Mouse (Mus musculus) kidney, postnatal 25 days (tissue): ENCODE measurements at regions not wholly inside any gene's neighbourhood (a gene's known extent, or its start where the extent isn't known, plus 50 kb on each side); places are given as distances from the start of the nearest gene placed in this dataset.
"Not testable (repeated sequence)": the region's sequence is repeated elsewhere in the genome, so short reads cannot be mapped to it uniquely, and the experiment has no call there.

Source experiments
- DNase-seq, 2 experiments: peaks; one replicate each; pipeline ENCODE4 v3.0.0; 2021; ENCODE audit warnings: mixed read lengths in 2 of 2

- no peak for DNase-seq
These were observed 87.3 kb downstream of the Crisp4 start for GRCm38 (mm10) chr1:18058211-18058971.

DNA sequence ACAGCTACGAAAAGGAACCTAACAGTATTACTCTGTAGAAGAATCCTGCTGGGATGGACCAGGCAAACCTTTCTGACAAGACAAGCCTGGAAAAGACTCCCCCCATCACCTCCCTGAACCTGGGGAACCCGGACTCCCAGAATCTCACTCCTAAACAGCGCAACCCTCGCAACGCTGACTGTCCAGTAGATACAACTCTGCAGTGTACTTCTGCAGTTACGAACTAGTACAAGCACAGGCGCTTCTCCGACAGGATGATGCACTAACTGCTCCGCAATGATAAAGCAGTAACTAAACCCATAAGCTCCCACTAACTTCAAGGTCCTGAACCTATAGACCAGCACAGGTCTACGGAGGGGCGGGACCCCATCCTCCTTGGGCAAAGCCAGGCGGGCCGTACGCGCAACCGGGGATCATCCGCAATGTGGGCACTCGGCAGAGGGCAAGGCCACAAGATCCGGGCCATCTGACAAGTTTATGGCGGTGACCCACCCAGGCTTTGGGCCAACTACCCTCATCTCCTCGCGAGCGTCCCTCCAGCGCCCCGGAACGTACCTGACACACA lies 88.0 kb downstream of the Crisp4 start:
- no peak for DNase-seq

DNA sequence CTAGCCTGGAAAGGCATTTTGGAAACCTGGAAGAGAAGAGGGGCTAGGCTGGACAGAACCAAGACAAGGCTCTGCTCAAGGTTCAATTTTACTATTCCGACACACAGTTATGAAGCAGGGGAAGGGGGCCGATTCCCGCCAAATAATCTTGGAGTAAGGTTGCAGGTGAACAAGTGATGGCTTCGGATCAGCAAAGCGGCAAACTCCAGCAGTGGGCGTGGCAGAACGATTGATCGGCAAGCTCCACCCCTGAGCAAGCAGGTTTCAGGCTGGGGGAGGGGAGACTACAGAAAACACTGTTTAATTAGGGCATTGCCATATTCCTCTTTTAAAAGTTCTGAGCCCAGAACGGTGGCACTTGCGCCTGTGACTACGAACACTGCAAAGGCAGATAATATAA lies 88.7 kb downstream of the Crisp4 start:
- not testable (repeated sequence) for DNase-seq

DNA sequence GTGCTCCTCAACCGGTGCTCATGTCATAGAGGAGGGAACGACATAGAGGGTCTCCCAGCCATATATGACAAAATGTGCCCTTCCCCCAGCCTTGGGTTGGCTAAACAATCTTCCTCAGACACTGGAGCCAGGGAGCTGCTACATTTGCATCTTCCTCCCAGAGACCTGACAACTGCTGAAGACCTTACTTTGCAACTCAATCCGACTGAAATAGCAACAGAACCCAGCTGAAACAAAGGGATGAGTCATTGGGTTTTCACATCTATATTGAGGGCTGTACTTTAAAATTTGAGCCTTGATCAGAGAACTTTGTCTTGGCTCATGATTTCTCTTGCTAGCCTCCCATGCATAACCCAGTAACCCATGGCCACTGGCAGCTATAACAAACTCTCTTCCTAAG lies 115.5 kb downstream of the Crisp4 start:
- no peak for DNase-seq

GRCm38 (mm10) chr1:18012941-18013340 lies 132.8 kb downstream of the Crisp4 start:
- peak in 1 of 2 experiments; percentile 11 for DNase-seq

DNA sequence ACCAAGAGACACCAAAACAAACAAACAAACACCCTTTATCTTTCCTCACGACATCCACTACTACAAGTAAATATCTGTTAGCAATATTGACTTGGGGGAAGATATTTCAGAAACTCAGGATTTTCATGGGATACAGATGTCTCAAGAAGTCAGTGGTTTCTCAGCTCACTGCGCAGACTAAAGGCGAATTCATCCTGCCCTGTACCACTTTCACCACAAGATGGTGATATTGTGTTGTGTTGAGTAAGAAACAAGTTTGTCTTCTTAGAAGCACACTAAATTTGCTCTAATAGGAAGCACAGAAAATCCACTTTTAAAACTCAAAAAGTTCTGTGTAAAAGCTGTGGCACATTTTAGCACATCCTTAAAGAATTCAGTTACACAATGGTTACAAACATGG lies 165.1 kb downstream of the Crisp4 start:
- peak in 1 of 2 experiments; percentile 17 for DNase-seq

GRCm38 (mm10) chr1:17978086-17978485 lies 167.6 kb downstream of the Crisp4 start:
- no peak for DNase-seq

DNA sequence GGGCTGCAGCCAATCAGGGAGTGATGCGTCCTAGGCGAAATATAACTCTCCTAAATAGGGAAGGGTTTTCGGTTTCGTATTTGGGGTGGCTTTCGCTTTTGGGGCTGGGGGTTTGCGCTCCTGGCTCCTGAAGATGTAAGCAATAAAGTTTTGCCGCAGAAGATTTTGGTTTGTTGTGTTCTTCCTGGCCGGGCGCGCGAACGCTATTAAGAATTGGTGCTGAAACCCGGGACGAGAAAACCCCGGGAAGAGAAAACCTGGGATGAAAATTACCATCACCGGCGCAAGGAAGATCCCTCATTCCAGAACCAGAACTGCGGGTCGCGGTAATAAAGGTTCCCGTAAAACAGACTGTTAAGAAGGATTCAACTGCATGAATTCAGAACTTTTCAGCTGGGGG lies 188.8 kb downstream of the Crisp4 start:
- DNase-seq = peak; percentile 4 to 33

GRCm38 (mm10) chr1:17932108-17932810 lies 213.4 kb downstream of the Crisp4 start:
- DNase-seq = not testable (repeated sequence)
